Mouse (Mus musculus) CD4-positive, CD25-positive, alpha-beta regulatory T cell, adult 4 months (primary cell): ENCODE results near the gene Pigv. TPM values are rescaled to one million over a fixed set of nuclear protein-coding genes. Genes with fewer than 3 reads are reported as not detected.

Experiments
- ATAC-seq: one replicate; pipeline ENCODE4 v1.8.0; 2017
- polyA plus RNA-seq, 2 experiments: library from polyadenylated mRNA; unstranded; fragments of 100-300 nt; shearing (Covaris generic); gene quantifications; one replicate each; pipeline ENCODE4 v1.2.1; 2017

Gene Pigv
- polyA plus RNA-seq, 2 experiments from 2014 or later = 14.3 to 16.3 TPM

- ATAC-seq = no peak
Observed at GRCm38 (mm10) chr4:133613026-133613425, 59.4 kb downstream of the Pigv start.

GRCm38 (mm10) chr4:133612416-133612815 lies 60.0 kb downstream of the Pigv start:
- no peak for ATAC-seq

- ATAC-seq = no peak
Observed at GRCm38 (mm10) chr4:133611815-133612214, 60.6 kb downstream of the Pigv start.

Other genes with a start within 250 kb of the Pigv start
- gene Tent5b, start 192.5 kb downstream of the Pigv start, polyA plus RNA-seq = not detected
- gene Trnp1, start 174.1 kb downstream of the Pigv start, polyA plus RNA-seq = not detected
- under 1 TPM in 1 of 2 experiments, not detected in 1; 0.58 TPM for gene Kdf1, start 153.7 kb downstream of the Pigv start, polyA plus RNA-seq
- gene Nudc, start 126.7 kb downstream of the Pigv start, polyA plus RNA-seq = 10 to 100 TPM; 29.9 to 34.3 TPM
- under 1 TPM in 1 of 2 experiments, not detected in 1; 0.28 TPM for gene Nr0b2, start 119.3 kb downstream of the Pigv start, polyA plus RNA-seq
- 1 to 10 TPM in 1 of 2 experiments, under 1 TPM in 1; 0.51 to 1.4 TPM for gene Gpatch3, start 97.9 kb downstream of the Pigv start, polyA plus RNA-seq
- 1 to 10 TPM; 6.3 to 8.3 TPM for gene Gpn2, start 88.3 kb downstream of the Pigv start, polyA plus RNA-seq
- 10 to 100 TPM; 24.7 to 29.7 TPM for gene Sfn, start 70.5 kb downstream of the Pigv start, polyA plus RNA-seq
- 10 to 100 TPM; 20.2 to 22.3 TPM for gene Zdhhc18, start 22.5 kb downstream of the Pigv start, polyA plus RNA-seq
- 10 to 100 TPM; 74.4 to 76.7 TPM for gene Arid1a, start 84.1 kb upstream of the Pigv start, polyA plus RNA-seq
- 100 to 1,000 TPM; 118 to 183 TPM for gene Rps6ka1, start 215.2 kb upstream of the Pigv start, polyA plus RNA-seq